Mouse (Mus musculus) thymus, postnatal 4 days (tissue): ENCODE measurements around the gene Fbln1.
A peak's percentile ranks its signal among the peaks of the same experiment; 100 is the strongest.

Experiments used
- DNase-seq: peaks from one replicate; pipeline ENCODE4 v3.0.0; 2021

The Fbln1 gene

GRCm38 (mm10) chr15:85240086-85240485 lies 34.3 kb downstream of the Fbln1 start:
- no peak for DNase-seq

GRCm38 (mm10) chr15:85241856-85242255 lies 36.1 kb downstream of the Fbln1 start:
- DNase-seq = no peak

- no peak for DNase-seq
Measured at GRCm38 (mm10) chr15:85244414-85245161, 38.8 kb downstream of the Fbln1 start.

DNA sequence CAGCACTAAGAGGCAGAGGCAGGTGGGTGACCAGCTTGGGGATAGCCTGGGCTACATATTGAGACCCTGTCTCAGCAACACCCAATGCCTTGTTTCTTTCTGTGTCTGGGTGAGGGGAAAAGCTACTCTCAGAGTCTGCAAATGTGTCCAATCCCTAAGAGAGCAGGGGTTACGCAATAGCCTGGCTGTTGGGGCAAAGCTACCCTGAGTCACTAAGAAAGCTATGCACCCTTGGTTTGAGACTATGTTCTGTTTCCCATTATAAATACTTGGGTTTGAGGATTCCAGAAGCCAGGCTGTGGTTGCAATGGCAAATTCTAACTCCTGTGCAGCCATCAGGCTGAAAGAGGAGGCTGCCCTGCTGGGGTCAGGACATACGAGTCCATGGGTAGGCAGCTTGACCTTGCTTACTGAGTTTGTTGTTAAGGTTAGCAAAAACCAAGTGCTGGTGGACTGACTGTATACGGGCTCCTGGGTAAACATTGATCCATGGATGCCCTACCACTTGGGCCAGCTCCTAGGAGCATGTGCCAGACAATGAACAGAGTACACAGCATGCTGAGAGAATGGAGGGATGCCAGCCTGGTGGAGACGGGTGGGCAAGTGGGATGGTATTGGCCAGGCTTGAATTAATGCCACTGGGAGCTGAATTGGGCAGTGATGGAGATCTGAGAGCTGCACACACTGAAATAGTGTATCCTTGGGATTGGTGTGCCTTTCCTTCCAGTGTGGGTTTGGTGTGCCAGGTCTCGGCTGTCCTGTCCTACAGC lies 39.7 kb downstream of the Fbln1 start:
- no peak for DNase-seq

- no peak for DNase-seq
Measured at GRCm38 (mm10) chr15:85246016-85246415, 40.3 kb downstream of the Fbln1 start.

- DNase-seq = peak; percentile 28
Measured at GRCm38 (mm10) chr15:85246936-85247335, 41.2 kb downstream of the Fbln1 start.

GRCm38 (mm10) chr15:85248311-85248710 lies 42.6 kb downstream of the Fbln1 start:
- no peak for DNase-seq

GRCm38 (mm10) chr15:85249252-85249651 lies 43.5 kb downstream of the Fbln1 start:
- peak; percentile 29 for DNase-seq

GRCm38 (mm10) chr15:85250436-85250835 lies 44.7 kb downstream of the Fbln1 start:
- no peak for DNase-seq

DNA sequence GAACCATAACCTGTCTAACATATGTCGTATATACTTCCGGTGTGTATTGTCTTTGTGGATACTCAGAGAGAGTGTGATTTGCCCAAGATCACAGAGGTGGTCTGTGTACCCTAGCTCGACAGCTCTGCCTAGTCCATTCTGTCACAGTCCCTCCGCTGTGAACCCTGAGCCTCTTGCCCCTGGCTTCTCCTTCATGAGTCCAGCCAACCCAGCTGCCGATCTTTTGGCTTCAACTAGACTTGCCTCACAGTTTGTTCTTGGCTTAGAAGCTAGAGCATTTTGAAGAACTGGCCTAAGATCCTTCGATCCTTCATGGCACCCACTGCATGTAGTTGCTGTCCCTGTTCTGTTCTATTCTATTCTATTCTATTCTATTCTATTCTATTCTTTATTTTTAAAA lies 46.7 kb downstream of the Fbln1 start:
- DNase-seq = no peak

DNA sequence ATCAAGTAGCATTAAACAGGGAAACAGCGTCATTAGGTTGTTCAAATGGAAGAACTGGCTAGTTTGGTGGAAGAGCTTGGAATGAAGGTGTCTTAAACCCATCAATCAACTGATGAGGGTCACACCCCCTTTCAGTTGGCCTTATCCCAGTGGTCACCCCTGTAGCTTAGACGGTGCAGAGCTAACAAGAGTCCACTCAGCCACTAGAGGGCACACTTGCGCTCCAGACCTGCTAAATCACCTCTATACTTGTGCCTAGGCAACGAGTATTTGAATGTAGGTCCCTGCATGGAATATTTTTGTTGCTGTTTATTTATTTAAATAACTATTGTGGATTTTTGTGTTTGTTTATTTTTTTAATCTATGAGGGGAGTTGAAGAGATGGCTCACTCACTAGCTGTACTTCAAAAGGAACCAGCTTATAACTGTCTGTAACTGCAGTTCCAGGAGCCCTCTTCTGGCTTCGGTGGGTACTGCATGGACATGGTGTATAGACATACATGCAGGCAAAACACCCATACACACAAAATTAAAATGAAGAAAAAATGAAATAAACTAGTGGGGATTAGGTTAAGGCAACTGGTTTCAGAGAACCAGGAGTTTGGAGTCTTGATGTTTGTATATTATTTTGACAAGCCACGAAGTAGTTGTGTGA lies 52.2 kb downstream of the Fbln1 start:
- DNase-seq = peak; percentile 95

GRCm38 (mm10) chr15:85262805-85263204 lies 57.1 kb downstream of the Fbln1 start:
- no peak for DNase-seq

DNA sequence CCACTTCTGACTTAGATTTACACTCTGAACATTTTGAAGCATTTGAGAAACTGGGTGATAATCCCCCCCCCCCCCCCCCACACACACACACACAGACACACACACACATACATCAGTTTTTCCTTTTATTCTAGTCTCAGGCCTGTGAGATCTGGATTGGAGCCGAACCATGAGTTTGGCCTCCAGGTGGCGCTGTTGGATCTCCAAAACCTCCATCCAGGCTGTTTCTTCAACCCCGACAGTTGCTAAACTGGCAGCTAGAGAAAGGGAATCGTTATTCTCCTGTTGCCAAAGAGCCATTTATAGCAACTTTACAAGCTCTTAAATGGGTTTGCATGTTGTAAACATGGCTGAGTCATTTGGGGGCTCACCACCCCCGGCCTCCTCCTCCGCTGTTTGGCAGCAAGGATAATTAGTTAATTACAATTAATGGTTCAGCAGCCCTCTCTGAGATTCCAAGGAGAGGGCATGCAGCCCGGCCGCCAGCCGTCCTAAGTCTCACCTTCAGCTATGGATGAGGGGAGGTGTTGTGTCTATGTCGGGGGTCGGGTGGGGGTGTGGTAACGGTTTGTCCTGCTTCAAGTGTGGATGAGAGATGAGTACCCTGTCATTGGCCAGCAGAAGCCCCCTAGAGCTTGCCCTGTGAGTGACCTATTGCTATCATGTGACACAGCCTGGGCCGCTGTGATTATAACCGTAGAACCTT lies 61.1 kb downstream of the Fbln1 start:
- peak; percentile 89 for DNase-seq

- DNase-seq = no peak
Measured at GRCm38 (mm10) chr15:85267891-85268290, 62.1 kb downstream of the Fbln1 start.

- no peak for DNase-seq
Measured at GRCm38 (mm10) chr15:85272988-85273387, 67.2 kb downstream of the Fbln1 start.

DNA sequence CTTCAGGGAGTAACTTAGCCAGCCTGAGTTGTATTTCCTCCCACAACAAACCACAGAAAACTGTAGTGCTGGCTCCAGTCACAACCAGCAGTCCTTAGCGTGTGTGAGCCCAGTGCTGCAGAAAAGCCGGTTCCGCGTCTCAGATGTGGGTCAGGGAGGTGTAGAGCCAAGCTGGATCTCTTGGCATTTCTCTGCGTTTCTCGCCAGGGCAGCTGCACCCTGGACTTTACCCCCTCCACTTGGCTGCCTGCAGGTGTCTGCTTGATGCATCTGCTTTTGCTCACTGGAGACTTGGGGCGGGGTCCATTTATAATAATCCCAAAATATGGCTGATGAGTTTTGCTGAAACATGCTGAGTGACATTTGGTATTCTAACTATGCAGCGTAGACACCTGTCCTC lies 71.5 kb downstream of the Fbln1 start:
- DNase-seq = no peak

DNA sequence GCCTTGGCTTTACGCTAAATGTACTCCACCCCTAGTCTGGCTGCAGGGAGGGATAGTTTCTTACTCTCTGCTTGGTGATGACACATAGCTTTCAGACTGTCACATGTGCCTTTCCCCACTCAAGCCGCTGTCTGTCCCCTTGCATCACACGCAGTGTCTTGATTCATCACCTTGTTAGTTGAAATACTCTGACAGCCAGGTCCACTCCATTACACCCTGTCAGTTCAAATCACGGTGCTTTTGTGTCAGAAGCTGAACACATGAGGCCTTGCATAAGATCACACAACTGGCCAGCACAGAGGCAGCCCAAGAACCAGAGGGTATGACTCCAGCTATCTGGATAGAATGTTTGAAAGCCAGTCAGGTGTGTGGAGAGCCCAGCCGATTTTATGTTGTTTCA lies 73.2 kb downstream of the Fbln1 start:
- DNase-seq = no peak

DNA sequence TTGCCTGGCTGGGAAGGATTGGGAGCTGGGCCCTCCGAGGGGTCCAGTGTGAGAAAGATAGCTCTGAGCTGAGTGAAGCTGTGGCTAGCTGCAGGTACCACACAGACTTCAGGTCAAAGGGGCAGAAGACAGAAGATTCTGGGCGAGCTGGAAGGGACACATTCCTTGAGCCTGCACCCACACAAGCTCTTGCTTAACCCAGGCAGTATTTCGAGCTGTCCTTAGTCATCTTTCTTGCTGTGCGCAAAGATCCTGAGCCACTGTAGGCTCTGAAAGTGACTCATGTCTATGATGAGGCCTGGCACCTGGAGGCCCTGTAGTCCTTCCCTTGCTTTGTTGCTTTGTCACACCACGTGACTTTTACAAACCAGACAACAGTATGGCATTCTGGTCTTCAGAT lies 76.3 kb downstream of the Fbln1 start:
- DNase-seq = no peak

- no peak for DNase-seq
Measured at GRCm38 (mm10) chr15:85284651-85285050, 78.9 kb downstream of the Fbln1 start.

DNA sequence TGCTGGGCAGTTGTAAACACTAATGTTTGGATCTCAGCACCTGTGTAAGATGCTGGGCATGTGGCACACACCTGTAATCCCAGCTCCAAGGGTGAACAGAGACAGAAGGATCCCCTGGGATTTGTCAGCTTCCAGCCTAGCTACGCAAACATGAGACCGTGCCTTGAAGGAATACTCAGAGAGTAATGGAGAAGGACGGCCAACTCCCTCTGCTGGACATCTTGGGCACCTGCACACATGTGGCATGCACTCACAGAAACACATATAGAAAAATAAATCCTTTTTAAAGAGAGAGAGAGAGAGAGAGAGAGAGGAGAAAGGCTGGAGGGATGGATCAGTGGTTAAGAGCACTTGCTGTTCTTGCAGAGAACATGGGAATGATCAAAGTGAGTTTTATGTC lies 88.9 kb downstream of the Fbln1 start:
- DNase-seq = no peak

- DNase-seq = no peak
Measured at GRCm38 (mm10) chr15:85295544-85295943, 89.8 kb downstream of the Fbln1 start.

DNA sequence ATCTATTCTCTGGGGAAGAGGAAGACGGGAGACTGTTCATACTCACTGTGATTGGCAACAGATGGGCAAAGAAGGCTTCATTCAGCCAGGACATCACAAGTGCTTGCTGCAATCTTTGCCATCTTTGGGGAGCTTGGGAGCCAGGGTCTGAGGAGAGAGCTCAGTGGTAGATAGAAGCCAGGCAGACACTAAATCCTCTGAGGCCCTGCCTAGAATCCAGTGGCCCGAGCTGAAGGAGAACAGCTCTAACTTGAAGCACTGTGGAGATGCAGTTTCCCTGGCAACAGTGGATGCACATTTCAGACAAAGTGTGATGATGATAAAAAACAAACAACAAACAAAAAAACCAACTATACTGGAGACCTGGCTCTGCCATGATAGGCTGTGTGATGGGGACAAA lies 90.2 kb downstream of the Fbln1 start:
- no peak for DNase-seq

DNA sequence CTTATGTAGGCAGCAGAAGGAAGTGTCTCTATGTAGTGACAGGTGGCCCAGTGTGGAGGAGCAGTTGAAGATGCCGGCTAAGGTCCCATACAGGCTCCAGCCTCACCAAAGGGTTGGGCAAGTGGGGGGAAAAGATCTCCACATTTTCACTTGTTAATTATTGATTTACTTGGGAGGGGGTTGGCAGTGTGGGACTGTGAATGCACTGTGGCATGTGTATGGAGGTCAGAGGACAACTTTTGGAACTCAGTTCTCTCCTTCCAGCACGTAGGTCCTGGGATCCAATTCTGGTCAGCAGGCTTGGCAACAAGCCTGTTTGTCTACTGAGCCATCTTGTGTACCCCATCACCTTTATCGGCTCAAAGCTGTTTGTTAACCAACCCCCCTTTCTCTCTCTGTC lies 90.8 kb downstream of the Fbln1 start:
- DNase-seq = no peak
